Mouse (Mus musculus): ENCODE measurements around the gene Ensa.

GRCm38 (mm10) chr3:95674236-95674635 is 49.4 kb downstream of the Ensa start:
- TF ChIP-seq CTCF (conservative IDR thresholded peaks at IDR 0.05; ENCODE audit: insufficient read depth, insufficient read length, low read depth, low read length) (no peak), POLR2A (IDR thresholded peaks at IDR 0.05; ENCODE audit: low read depth, low read length) (peak; percentile 29)

All from kidney, adult 2 months (tissue).